Mouse (Mus musculus): ENCODE data around the gene Cfap70. TPM values are rescaled to one million over a fixed set of nuclear protein-coding genes. Genes with fewer than 3 reads are reported as not detected.
A peak's percentile ranks its signal among the peaks of the same experiment; 100 is the strongest.

The Cfap70 gene
- total RNA-seq (2021), result not detected
- 0.70 TPM in 1 of 2 replicates, not detected in the other for polyA plus RNA-seq (2012; rRNA removed)
- long read RNA-seq, result 0 reads

DNA sequence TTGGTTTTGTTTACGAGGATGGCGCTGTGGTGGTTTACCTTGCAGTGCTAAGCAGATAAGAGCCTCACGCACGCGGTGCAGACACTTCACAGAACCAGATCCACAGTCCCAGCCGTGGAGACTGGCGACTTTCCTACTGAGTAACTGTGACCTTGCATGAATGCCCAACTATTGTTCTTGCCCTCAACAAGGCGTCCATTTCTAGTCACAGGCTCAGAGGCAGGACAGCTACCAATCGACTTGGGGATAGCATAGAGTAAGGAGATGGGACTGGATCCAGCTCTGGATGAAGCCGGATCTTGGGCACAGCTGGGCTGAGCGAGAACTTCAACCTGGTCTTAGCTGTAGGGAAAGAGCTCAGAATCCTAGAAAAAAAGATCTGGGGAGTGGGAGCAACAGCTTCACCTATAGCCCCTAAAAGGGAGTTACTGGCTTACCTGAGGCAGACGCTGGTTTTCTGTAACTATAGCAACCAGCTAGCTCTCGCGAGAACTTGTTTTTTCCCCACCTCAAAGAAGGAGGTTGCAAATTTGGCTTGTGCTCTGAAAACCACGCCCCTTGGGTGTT, at the start of gene Cfap70:
TSS of gene Cfap70 (minus strand) at position 462 of the 567 bp plus-strand sequence.
- no peaks in the 10 kb centered on the region for H3K36me3 ChIP-seq (ENCODE audit: control insufficient read depth, insufficient read depth, low read length)
- 4% methylated on average over 15 of the region's 15 CpGs for WGBS
- peak within 1 kb of the TSS; percentile 18; the same call in 1 of the 2 replicates for H3K4me3 ChIP-seq
- H3K79me2 ChIP-seq (replicated peaks; ENCODE audit: control insufficient read depth, insufficient read depth, low read length), result no peaks in the 10 kb centered on the region
- no peak within 1 kb of the TSS for H3K27ac ChIP-seq
- H3K27me3 ChIP-seq (ENCODE audit: control insufficient read depth, insufficient read depth, low read length), result no peaks in the 10 kb centered on the region
- no peak for TF ChIP-seq CTCF (IDR thresholded peaks at IDR 0.05)
- no peak for TF ChIP-seq EP300 (IDR thresholded peaks at IDR 0.05; ENCODE audit: insufficient read depth, low read depth, low read length)
- no peak for TF ChIP-seq POLR2A (IDR thresholded peaks at IDR 0.05; ENCODE audit: insufficient read depth, low read depth, low read length)
- DNase-seq, result peak; percentile 20 to 44
- intact Hi-C loops (cut with DNase I), result no loop called here
- peaks cover 2% of the 10 kb centered on the region for H3K4me1 ChIP-seq (ENCODE audit: control insufficient read depth, insufficient read depth, low read length)
- H3K9ac ChIP-seq (ENCODE audit: low read depth, low read length), result 0 out of 2 replicates have a peak within 1 kb of the TSS, but pooled peaks have one; percentile 21

DNA sequence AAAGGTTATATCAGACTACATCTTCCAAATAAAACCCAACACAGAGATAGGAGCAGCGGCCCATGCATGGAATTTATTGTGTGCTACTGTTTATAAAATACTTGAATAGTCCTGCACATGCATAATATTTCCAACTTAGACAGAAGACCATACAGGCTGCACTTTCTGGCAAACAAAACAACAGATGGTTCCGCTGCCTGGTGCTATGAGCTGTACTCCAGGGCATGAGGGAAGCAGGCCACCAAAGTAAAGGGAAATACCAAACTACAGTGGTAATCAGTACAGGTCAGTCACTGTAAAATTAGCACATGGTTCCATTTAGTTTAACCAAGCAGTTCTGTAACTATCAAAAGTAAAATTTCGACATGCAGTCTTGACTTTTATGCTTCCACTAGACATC, 48.0 kb upstream of the Cfap70 start:
- intact Hi-C loops (cut with DNase I), result no loop called here
- Histone ChIP-seq H3K27me3 (ENCODE audit: control insufficient read depth, insufficient read depth, low read length) (no peaks in the 10 kb centered on the region), H3K27ac (no peak overlapping the region), H3K79me2 (replicated peaks; ENCODE audit: control insufficient read depth, insufficient read depth, low read length) (no peaks in the 10 kb centered on the region; the same call in 1 of the 2 replicates), H3K9ac (ENCODE audit: low read depth, low read length) (no peak overlapping the region), H3K36me3 (ENCODE audit: control insufficient read depth, insufficient read depth, low read length) (peaks cover 5% of the 10 kb centered on the region), H3K4me3 (no peak overlapping the region), H3K4me1 (ENCODE audit: control insufficient read depth, insufficient read depth, low read length) (peaks cover 2% of the 10 kb centered on the region)
- 85% methylated on average over 3 of the region's 3 CpGs for WGBS
- DNase-seq, result no peak
- no peak for TF ChIP-seq EP300 (IDR thresholded peaks at IDR 0.05; ENCODE audit: insufficient read depth, low read depth, low read length)

GRCm38 (mm10) chr14:20496603-20497002, 44.6 kb upstream of the Cfap70 start, which contains the start of gene Mss51:
TSS of gene Mss51 (minus strand) at chr14:20496901.
- Histone ChIP-seq H3K9ac (ENCODE audit: low read depth, low read length) (no peak within 1 kb of the TSS), H3K27ac (no peak within 1 kb of the TSS), H3K27me3 (ENCODE audit: control insufficient read depth, insufficient read depth, low read length) (no peaks in the 10 kb centered on the region), H3K79me2 (replicated peaks; ENCODE audit: control insufficient read depth, insufficient read depth, low read length) (no peaks in the 10 kb centered on the region), H3K4me1 (ENCODE audit: control insufficient read depth, insufficient read depth, low read length) (no peaks in the 10 kb centered on the region), H3K4me3 (no peak within 1 kb of the TSS), H3K36me3 (ENCODE audit: control insufficient read depth, insufficient read depth, low read length) (peaks cover 2% of the 10 kb centered on the region; the same call in 1 of the 2 replicates)
- TF ChIP-seq CTCF (IDR thresholded peaks at IDR 0.05) (no peak), POLR2A (IDR thresholded peaks at IDR 0.05; ENCODE audit: insufficient read depth, low read depth, low read length) (no peak)
- WGBS, result 78% methylated on average over 2 of the region's 2 CpGs
- intact Hi-C loops (cut with DNase I), result no loop called here
- no peak for DNase-seq

- no peaks in the 10 kb centered on the region for H3K4me1 ChIP-seq (ENCODE audit: control insufficient read depth, insufficient read depth, low read length)
- no peak overlapping the region for H3K9ac ChIP-seq (ENCODE audit: low read depth, low read length)
- WGBS, result 96% methylated on average over 5 of the region's 5 CpGs
- H3K27ac ChIP-seq, result no peak overlapping the region
- H3K27me3 ChIP-seq (ENCODE audit: control insufficient read depth, insufficient read depth, low read length), result no peaks in the 10 kb centered on the region
- TF ChIP-seq EP300 (IDR thresholded peaks at IDR 0.05; ENCODE audit: insufficient read depth, low read depth, low read length) (no peak), CTCF (IDR thresholded peaks at IDR 0.05) (no peak), POLR2A (IDR thresholded peaks at IDR 0.05; ENCODE audit: insufficient read depth, low read depth, low read length) (no peak)
- no peak overlapping the region for H3K4me3 ChIP-seq
- H3K36me3 ChIP-seq (ENCODE audit: control insufficient read depth, insufficient read depth, low read length), result no peaks in the 10 kb centered on the region
- DNase-seq, result no peak
- intact Hi-C loops (cut with DNase I), result no loop called here
- H3K79me2 ChIP-seq (replicated peaks; ENCODE audit: control insufficient read depth, insufficient read depth, low read length), result no peaks in the 10 kb centered on the region
These were observed 34.0 kb upstream of the Cfap70 start for GRCm38 (mm10) chr14:20486031-20486430.

GRCm38 (mm10) chr14:20482051-20482751, 30.2 kb upstream of the Cfap70 start:
- intact Hi-C loops (cut with DNase I), result loop anchor here (5.0 kb wide), 1 partner anchor 65 kb away; the partner anchor contains the start of gene Ppp3cb
- no peaks in the 10 kb centered on the region for H3K79me2 ChIP-seq (replicated peaks; ENCODE audit: control insufficient read depth, insufficient read depth, low read length)
- no peak for DNase-seq
- TF ChIP-seq CTCF (IDR thresholded peaks at IDR 0.05), result no peak
- no peak for TF ChIP-seq EP300 (IDR thresholded peaks at IDR 0.05; ENCODE audit: insufficient read depth, low read depth, low read length)
- TF ChIP-seq POLR2A (IDR thresholded peaks at IDR 0.05; ENCODE audit: insufficient read depth, low read depth, low read length), result no peak
- peaks cover 8% of the 10 kb centered on the region for H3K36me3 ChIP-seq (ENCODE audit: control insufficient read depth, insufficient read depth, low read length)
- WGBS, result 81% methylated on average over 7 of the region's 7 CpGs
- no peak overlapping the region for H3K9ac ChIP-seq (ENCODE audit: low read depth, low read length)
- H3K4me3 ChIP-seq, result no peak overlapping the region
- no peaks in the 10 kb centered on the region for H3K27me3 ChIP-seq (ENCODE audit: control insufficient read depth, insufficient read depth, low read length)
- peaks cover 6% of the 10 kb centered on the region for H3K4me1 ChIP-seq (ENCODE audit: control insufficient read depth, insufficient read depth, low read length)
- H3K27ac ChIP-seq, result no peak overlapping the region

GRCm38 (mm10) chr14:20481211-20481610, 29.2 kb upstream of the Cfap70 start:
- Histone ChIP-seq H3K4me1 (ENCODE audit: control insufficient read depth, insufficient read depth, low read length) (peaks cover 9% of the 10 kb centered on the region), H3K9ac (ENCODE audit: low read depth, low read length) (no peak overlapping the region), H3K36me3 (ENCODE audit: control insufficient read depth, insufficient read depth, low read length) (peaks cover 15% of the 10 kb centered on the region), H3K27ac (no peak overlapping the region), H3K27me3 (ENCODE audit: control insufficient read depth, insufficient read depth, low read length) (no peaks in the 10 kb centered on the region), H3K79me2 (replicated peaks; ENCODE audit: control insufficient read depth, insufficient read depth, low read length) (0 out of 2 replicates have a peak, but pooled peaks cover 1% of the 10 kb centered on the region), H3K4me3 (no peak overlapping the region)
- DNase-seq, result peak in 1 of 2 experiments; percentile 9
- 37% methylated on average over 5 of the region's 5 CpGs for WGBS
- TF ChIP-seq CTCF (IDR thresholded peaks at IDR 0.05), result no peak
- TF ChIP-seq POLR2A (IDR thresholded peaks at IDR 0.05; ENCODE audit: insufficient read depth, low read depth, low read length), result no peak
- intact Hi-C loops (cut with DNase I), result loop anchor here (5.0 kb wide), 1 partner anchor 66 kb away; the partner anchor contains the start of gene Ppp3cb
